Mouse (Mus musculus): ENCODE measurements around the gene Syt2. TPM values are rescaled to one million over a fixed set of nuclear protein-coding genes. Genes with fewer than 3 reads are reported as not detected.

Syt2 gene
- total RNA-seq, 4 experiments from 2014 or later, result 60.7 to 89.7 (median 76.4) TPM

DNA sequence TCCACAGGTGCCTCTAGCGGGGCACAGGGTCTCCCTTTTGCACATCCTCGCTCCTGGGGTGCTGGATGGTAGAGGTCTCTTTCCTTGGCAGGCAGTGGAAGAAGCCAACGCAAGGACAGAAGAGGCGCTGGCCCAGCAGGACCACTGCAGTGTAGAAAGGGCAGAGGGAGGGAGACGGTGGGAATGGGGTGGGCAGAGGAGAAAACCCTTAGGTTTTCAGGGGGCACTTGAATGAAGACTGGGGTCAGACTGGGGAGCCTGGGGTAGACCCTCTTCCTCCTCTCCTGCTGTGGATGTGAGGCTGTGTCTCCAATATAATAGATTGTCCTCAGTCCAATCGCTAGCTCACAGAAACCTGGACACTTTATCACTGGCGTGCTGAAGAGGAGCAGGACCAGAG lies 1.1 kb downstream of the Syt2 start:
- DNase-seq (ENCODE audit: low spot score in 2 of 2), result no peak

GRCm38 (mm10) chr1:134650816-134651215 lies 4.3 kb downstream of the Syt2 start:
- DNase-seq (ENCODE audit: low spot score in 2 of 2), result no peak

- no peak for DNase-seq (ENCODE audit: low spot score in 2 of 2)
Observed at GRCm38 (mm10) chr1:134651268-134651850, 4.9 kb downstream of the Syt2 start.

DNA sequence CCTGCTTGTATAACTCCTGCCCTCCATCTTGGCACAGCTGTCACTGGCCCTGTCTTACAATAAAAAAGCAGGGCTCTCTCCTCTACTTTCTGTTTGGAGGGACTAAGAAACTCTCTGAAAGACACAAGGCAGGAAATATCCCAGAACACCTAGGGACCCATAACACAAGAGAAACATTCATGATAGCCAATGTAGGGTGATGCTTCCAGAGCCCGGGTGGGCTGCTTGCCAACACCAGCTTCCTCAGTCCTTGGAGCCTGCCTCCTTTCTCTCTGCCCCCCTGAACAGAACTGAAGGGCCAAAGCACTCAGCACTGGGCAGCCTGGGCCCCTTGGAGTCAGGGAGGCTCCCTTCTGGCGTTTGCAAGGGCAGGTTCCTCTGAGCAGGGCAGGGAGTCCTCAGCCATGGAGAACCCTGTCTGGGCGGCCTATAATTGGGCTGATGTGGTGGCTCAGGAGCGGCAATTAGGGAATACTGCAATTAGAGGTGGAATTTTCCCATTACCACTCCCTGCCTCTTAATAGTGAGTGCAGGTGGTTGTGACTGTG lies 5.4 kb downstream of the Syt2 start:
- DNase-seq (ENCODE audit: low spot score in 2 of 2), result no peak

- DNase-seq (ENCODE audit: low spot score in 2 of 2), result no peak
Observed at GRCm38 (mm10) chr1:134653603-134654257, 7.3 kb downstream of the Syt2 start.

- DNase-seq (ENCODE audit: low spot score in 2 of 2), result no peak
Observed at GRCm38 (mm10) chr1:134658841-134659240, 12.4 kb downstream of the Syt2 start.

DNA sequence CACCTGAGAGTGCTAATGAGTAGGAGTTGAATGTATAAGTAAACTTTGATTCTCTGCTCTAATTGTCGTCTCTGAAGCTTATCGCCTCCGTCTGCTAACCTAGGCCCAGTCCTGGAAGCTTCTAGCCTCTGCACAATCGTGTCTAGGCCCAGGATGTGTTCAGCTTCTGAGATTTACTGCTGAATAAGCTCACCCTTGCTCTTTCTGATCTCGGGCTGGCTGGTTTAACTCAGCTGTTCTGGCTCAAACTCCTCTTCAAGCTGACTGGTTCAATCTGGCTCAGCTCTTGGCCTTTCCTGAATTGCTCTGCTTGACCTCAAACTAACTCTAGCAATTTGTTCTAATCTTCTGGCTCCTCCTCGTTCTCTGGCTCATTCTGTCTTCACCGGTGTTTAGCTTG lies 13.7 kb downstream of the Syt2 start:
- no peak for DNase-seq (ENCODE audit: low spot score in 2 of 2)

GRCm38 (mm10) chr1:134671234-134672070 lies 25.0 kb downstream of the Syt2 start:
- DNase-seq (ENCODE audit: low spot score in 2 of 2), result no peak

- DNase-seq (ENCODE audit: low spot score in 2 of 2), result no peak
Observed at GRCm38 (mm10) chr1:134674312-134674711, 27.8 kb downstream of the Syt2 start.

GRCm38 (mm10) chr1:134679445-134679844 lies 33.0 kb downstream of the Syt2 start:
- no peak for DNase-seq (ENCODE audit: low spot score in 2 of 2)

- no peak for DNase-seq (ENCODE audit: low spot score in 2 of 2)
Observed at GRCm38 (mm10) chr1:134680617-134681016, 34.1 kb downstream of the Syt2 start.

- peak in 1 of 2 experiments; percentile 28 for DNase-seq (ENCODE audit: low spot score in 2 of 2)
Observed at GRCm38 (mm10) chr1:134682460-134682859, 36.0 kb downstream of the Syt2 start.

- DNase-seq (ENCODE audit: low spot score in 2 of 2), result no peak
Observed at GRCm38 (mm10) chr1:134686834-134687421, 40.5 kb downstream of the Syt2 start.

DNA sequence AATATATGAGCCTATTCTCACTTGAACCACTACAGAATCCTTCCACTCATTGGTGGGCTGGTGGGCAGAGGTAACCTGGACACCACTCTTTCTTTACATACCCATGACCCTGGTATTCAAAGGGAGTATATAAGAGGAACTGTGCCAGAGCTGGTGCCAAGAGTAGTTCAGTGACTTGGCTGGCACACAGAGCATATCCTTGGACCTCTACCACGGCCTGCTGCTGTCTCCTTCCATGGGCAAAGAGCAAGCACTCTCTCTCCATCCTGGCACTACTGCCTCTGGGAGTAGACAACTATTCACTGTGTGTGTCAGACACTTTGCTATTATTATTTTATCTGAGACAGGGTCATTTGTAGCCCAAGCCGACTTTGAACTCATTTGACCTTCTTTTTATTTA lies 49.8 kb downstream of the Syt2 start:
- no peak for DNase-seq (ENCODE audit: low spot score in 2 of 2)

GRCm38 (mm10) chr1:134697073-134697472 lies 50.6 kb downstream of the Syt2 start:
- DNase-seq (ENCODE audit: low spot score in 2 of 2), result no peak

- DNase-seq (ENCODE audit: low spot score in 2 of 2), result no peak
Observed at GRCm38 (mm10) chr1:134697522-134698250, 51.2 kb downstream of the Syt2 start.

DNA sequence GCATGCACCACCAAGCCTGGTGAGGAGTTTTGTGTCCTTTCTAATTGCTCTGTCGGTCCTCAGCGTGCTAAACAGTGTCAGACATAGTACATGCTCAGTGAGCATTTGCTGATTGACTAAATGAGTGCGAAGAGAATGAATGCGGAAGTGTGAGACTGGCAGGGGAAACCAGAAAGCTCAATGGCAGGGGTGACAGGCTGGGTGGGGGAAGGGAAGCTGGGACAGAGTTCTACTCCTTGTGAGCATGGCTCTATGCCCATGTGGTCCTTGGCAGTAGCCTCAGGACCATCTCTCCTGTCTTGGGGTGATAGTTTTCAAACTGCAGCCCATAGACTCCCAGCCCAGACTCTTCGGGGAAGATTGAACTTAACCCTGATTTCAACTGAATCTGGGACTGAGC lies 52.0 kb downstream of the Syt2 start:
- DNase-seq (ENCODE audit: low spot score in 2 of 2), result no peak

GRCm38 (mm10) chr1:134699390-134699789 lies 52.9 kb downstream of the Syt2 start:
- DNase-seq (ENCODE audit: low spot score in 2 of 2), result no peak

- DNase-seq (ENCODE audit: low spot score in 2 of 2), result no peak
Observed at GRCm38 (mm10) chr1:134700151-134700550, 53.7 kb downstream of the Syt2 start.

GRCm38 (mm10) chr1:134700634-134701033 lies 54.2 kb downstream of the Syt2 start:
- no peak for DNase-seq (ENCODE audit: low spot score in 2 of 2)

- DNase-seq (ENCODE audit: low spot score in 2 of 2), result no peak
Observed at GRCm38 (mm10) chr1:134701191-134701590, 54.7 kb downstream of the Syt2 start.
